Mouse (Mus musculus) layer of hippocampus, adult 2 months (tissue): ENCODE measurements around the gene Mrtfa. TPM values are rescaled to one million over a fixed set of nuclear protein-coding genes. Genes with fewer than 3 reads are reported as not detected.
A peak's percentile ranks its signal among the peaks of the same experiment; 100 is the strongest.

Experiments
- DNase-seq, 2 experiments: peaks; one replicate each; pipeline ENCODE4 v3.0.0; 2022; ENCODE audit warnings: low spot score in 2 of 2
- H3K27ac ChIP-seq: fragments of 200-600 bp; 2 replicates; pipeline ENCODE4 v1.8.1; 2022
- H3K4me3 ChIP-seq: fragments of 200-600 bp; 2 replicates; pipeline ENCODE4 v1.8.1; 2022; ENCODE audit warnings: mild to moderate bottlenecking
- CTCF ChIP-seq: fragments of 200-600 bp; conservative IDR thresholded peaks from 2 replicates; pipeline ENCODE4 v1.8.1; 2022; ENCODE audit warnings: antibody characterized with exemption, mild to moderate bottlenecking, moderate library complexity
- total RNA-seq, 2 experiments: library from RNA; stranded (reverse); gene quantifications; 2 replicates each; pipeline ENCODE4 v1.2.3; 2021

The Mrtfa gene
- total RNA-seq, 2 experiments from 2014 or later = 109 to 115 TPM

DNA sequence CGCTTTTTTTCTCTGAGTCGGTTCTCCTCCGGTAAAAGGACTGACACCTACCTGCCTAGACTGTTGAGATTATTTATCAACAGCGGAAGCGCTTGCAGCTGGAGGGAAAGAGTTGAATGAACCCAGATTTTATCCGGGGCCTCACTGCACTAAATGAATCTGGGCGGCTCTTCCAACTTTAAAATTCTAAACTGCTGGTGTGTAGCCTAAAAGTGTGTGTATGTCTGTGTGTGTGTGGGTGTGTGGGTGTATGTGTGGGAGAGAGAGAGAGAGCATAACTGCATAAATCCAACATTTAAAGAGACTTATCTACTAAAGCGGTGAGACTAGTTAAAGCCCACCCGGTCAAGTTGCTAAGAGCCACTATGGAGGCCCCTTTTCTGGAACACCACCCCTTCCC is 746 bp upstream of the Mrtfa start:
- H3K4me3 ChIP-seq = peak overlapping the region; percentile 100
- TF ChIP-seq CTCF = no peak
- DNase-seq = peak; percentile 20 to 33
- peak overlapping the region; percentile 85 for H3K27ac ChIP-seq

DNA sequence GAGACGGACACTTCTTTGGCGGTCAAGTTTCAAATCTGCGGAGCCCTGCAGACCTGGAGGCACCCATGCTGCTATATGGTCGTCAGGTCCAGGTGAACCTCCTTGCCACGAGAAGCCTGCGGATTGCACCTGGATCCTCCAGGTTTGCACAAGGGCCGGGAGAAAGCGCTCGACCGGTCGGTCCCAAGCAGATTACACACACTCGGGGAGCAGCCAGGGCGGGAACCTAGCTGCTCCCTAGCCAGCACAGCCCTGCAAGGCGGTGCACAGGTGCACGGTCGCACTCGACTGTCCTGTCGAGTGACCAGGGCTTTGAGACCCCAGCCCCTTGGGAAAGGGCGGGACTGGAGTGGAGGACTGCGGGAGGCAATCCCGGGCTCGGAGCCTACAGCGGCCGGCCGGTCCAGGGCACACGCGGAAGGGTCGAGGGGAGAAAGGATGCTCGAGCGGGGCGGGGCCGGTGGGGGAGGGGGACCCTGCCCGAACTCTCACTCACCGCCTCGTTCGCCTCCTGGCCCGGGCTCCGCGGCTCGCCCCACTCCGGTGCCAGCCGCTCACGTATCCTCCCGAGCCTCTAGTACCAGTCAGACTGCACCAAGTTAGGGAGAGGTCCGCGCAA is 437 bp downstream of the Mrtfa start:
- Histone ChIP-seq H3K4me3 (peak overlapping the region; percentile 100), H3K27ac (peak overlapping the region; percentile 86)
- no peak for DNase-seq
- no peak for TF ChIP-seq CTCF

DNA sequence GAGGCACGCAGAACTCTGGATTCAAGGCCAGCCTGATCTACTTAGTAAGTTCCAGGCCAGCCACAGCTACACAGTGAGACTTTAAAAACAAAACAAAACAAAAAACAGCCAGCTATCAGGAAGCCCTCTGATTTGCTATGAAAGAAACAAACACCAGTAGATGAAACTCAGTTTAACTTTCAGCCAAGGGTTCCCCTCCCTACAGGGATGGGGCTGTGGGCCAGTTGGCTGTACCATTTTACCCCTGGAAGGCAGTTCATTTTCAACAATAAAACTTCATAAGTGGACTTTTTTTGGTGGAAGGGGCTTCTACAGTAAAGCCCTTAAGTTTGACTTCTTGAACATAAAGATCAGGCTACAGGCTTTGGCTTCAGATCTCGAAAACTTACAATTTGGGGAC is 1.5 kb downstream of the Mrtfa start:
- no peak overlapping the region for H3K27ac ChIP-seq
- peak overlapping the region; percentile 100 for H3K4me3 ChIP-seq
- no peak for TF ChIP-seq CTCF
- no peak for DNase-seq

DNA sequence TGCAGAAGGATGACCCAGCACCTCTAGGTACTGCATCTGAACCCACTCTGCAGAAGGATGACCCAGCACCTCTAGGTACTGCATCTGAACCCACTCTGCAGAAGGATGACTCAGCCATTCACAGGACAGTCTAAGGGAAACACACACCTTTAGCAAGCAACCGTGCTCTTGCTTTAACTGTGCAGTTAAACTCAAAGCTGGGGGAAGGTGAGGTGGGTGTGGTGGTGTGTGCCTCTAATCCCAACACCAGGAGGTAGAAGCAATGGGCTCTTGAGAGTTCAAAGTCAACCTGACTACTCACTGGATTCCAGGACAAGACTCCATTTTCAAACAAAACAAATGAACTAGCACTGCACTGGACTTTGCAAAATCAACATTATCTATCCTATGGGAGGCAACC is 5.6 kb downstream of the Mrtfa start:
- DNase-seq = no peak
- no peak overlapping the region for H3K27ac ChIP-seq
- no peak overlapping the region for H3K4me3 ChIP-seq
- TF ChIP-seq CTCF = no peak

DNA sequence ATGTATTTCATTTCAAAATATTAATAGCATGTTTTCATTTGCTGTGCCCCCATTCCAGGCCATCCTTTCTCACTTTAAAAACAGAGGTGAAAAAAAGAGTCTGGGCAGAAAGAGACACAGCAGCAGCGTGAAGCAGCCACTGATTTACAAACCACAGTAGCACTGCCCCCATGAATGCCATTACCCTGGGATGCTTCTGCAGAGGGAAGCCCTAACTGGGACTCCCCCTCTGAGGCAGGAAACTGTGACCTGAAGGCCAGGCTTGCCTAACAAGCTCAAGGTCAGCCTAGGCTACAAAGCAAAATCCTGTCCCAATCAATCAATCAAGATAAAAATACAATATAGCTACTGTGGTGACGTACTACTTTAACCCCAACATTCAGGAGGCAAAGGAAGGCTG is 9.3 kb downstream of the Mrtfa start:
- H3K4me3 ChIP-seq = no peak overlapping the region
- no peak overlapping the region for H3K27ac ChIP-seq
- DNase-seq = no peak
- TF ChIP-seq CTCF = no peak

DNA sequence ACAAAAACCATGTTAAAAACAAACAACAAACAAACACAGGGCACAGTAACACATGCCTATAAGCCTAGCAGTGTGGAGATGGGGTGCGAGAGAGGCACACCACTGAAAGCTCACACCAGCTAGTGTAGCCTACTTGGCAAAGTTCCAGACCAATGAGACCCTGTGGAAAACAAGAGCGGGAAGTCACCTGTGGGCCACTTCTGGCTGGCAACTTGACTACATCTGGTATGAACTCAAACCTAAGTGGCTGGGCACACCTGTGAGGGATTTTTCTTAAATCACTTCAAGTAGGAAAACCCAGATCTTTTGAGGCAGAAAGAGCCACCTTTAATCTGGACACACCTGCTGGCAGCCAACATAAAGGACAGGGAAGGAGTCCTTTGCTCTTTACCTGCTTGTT is 11.0 kb downstream of the Mrtfa start:
- Histone ChIP-seq H3K4me3 (no peak overlapping the region), H3K27ac (no peak overlapping the region)
- no peak for DNase-seq
- TF ChIP-seq CTCF = no peak

DNA sequence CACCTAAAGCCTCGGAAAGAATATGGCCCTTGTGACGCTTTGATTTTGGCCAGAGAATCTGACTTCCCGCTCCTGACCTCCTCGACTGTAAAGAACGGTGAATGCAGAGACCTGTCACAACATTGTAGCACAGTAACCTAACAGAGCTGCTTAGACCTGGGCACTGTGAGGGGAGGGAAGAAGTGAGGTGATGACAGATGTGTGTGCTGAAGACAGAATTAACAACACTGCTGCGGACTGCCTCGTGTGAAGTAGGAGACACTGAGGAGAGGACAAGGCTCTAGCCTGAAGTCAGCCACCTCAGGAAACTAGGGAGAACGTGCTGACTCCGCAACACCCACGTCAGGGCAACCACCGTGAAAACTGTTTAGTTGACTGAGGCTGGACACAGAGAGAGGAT is 11.9 kb downstream of the Mrtfa start:
- no peak for DNase-seq
- H3K27ac ChIP-seq = no peak overlapping the region
- no peak overlapping the region for H3K4me3 ChIP-seq
- no peak for TF ChIP-seq CTCF

DNA sequence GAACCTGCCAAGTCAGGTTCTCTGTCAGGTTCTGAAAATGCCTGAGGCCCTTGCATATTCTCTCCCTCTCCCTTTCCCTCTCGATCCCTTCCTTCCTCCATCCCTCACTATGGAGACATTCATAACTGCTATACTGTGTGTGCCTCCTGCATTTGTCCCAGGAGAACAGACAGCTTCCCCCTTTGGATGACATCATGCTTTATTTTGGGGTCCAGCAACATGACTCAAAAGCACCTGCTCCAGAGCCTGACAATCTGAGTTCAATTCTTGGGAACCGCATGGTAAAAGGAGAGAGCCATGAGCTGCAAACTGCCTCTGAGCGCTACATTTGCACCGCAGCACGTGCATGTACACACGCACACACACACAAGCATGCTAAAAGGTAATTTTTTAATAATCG is 12.7 kb downstream of the Mrtfa start:
- Histone ChIP-seq H3K27ac (peak overlapping the region; percentile 23; the same call in 1 of the 2 replicates), H3K4me3 (no peak overlapping the region)
- no peak for TF ChIP-seq CTCF
- DNase-seq = no peak

DNA sequence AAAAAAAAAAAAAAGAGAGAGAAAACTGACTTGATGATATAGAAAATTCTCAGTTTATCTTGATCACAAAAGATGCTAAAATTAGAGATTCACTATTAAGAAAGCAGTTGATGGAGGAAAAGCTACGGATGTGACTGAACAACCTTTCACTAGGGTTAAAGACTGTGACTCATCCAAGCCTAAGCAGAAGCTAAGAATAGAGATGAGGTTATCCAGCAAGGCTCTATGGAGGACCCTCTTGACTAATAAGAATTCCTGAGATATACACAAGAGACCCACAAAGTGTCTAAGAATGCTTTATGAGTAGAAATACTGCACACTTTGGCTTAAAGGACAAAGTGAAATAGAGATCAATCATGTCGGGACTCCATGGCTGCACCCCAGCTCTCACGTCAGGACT is 14.9 kb downstream of the Mrtfa start:
- TF ChIP-seq CTCF = no peak
- DNase-seq = no peak
- no peak overlapping the region for H3K27ac ChIP-seq
- H3K4me3 ChIP-seq = no peak overlapping the region

DNA sequence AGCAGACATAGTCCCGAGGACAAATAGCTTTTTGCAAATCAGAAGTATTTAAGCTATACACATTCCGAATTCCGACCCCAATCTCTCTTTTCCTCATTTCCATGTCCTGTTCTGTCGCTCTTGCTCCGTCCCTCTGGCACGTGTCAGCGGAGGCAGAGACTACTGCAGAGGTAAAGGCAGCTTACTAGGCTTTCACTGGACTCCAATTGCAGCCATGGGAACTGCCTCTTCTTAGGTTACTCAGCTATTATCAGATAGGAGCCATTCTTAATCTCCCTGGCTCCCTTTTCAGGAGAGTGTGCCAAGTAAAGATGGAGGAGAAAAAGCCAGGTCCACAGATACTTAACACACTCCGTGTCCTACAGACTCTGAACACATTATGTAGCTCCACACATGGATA is 18.3 kb downstream of the Mrtfa start:
- no peak for TF ChIP-seq CTCF
- no peak for DNase-seq
- H3K4me3 ChIP-seq = no peak overlapping the region
- no peak overlapping the region for H3K27ac ChIP-seq

DNA sequence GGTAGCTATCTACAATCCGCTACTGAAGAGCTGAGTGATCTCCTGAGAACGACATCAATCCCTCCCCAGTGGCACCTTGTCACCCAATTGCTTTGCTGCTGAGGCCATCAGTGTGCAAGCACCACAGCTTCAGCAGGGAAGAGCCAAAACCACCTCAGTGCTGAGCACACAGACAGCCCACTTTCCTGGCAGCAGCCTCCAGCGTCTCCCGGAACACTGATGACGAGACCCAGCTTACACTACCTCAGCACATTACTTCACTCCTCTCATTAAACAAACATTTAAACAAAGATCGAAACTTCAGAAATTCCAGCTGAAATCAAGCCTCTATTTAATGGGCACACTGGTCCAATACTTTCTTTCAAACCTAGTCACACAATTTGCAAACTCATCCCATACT is 21.8 kb downstream of the Mrtfa start:
- Histone ChIP-seq H3K4me3 (no peak overlapping the region), H3K27ac (0 out of 2 replicates have a peak overlapping the region, but pooled peaks have one; percentile 32)
- DNase-seq = no peak
- no peak for TF ChIP-seq CTCF

DNA sequence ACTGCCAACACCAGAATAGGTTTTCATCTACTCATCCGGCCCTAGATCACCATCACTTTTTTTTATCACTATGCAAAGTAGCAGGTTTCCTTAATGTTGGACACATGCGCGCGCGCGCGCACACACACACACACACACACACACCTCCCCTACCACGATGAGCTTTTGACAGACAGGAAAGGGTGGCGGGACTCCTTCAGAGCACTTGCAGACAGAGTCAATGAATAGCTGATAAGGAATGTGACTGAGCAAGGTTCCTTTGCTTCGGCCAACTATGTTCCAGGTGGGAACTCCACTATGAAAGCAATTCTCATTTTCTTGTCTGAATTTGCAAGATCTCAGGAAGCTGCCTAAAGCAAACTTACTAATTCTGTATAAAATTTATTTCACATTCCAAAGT is 22.7 kb downstream of the Mrtfa start:
- H3K27ac ChIP-seq = no peak overlapping the region
- DNase-seq = no peak
- no peak overlapping the region for H3K4me3 ChIP-seq
- TF ChIP-seq CTCF = no peak

DNA sequence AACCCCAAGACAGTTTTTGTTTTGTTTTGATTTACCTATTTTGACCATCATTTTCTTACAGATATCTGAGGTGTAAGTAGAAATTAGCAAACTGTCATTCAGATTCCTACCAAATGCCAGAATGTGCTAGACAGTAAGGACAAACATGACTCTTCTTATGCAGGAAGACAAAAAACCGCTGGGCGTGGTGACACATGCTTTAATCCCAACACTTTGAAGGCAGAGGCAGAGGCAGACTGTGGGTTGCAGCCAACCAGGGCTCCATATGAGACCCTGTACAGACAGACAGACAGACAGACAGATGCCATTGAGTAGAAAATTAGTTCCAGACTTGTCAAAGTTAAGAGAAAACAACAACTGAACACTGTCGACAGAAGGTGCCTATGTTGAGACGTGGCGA is 24.3 kb downstream of the Mrtfa start:
- Histone ChIP-seq H3K27ac (no peak overlapping the region), H3K4me3 (no peak overlapping the region)
- DNase-seq = no peak
- TF ChIP-seq CTCF = no peak

DNA sequence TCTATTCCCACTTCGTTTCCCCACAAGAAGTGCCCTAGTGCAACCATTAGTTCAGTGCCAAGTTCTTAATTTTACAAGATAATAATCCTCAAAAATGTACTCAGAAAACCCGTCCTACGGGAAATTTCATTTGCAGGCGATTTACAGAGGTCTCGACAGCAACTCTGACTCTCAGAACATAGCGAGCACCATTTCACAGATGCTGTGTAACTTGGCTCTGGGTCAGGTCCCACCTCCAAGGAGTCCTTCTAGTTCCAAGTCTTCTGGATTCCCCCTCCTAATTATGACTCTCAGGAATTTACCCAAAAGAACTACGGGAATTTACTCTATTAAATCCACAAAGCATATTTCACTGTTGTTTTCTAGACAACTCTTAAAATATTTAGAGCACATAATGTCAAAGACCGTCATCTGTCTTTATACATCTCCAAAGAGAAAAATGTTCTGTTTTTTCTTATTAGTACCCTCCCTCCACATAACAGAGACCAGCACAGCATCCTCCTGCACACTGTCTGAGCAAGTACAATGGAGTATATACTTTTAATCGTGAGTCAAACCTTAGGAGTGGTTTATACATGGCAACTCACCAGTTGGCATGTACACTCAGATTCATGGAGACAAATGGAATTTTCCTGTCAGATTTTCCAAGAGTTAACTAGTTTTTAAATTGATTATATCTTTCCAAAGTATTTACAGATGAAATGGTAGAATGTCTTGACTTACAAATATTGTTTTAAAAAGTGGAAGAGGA is 25.8 kb downstream of the Mrtfa start:
- Histone ChIP-seq H3K4me3 (no peak overlapping the region), H3K27ac (no peak overlapping the region)
- no peak for DNase-seq
- TF ChIP-seq CTCF = no peak
